Mouse (Mus musculus): ENCODE results near the gene Gm3752.
"Not testable (repeated sequence)": the region's sequence is repeated elsewhere in the genome, so short reads cannot be mapped to it uniquely, and the experiment has no call there.

Gene Gm3752

DNA sequence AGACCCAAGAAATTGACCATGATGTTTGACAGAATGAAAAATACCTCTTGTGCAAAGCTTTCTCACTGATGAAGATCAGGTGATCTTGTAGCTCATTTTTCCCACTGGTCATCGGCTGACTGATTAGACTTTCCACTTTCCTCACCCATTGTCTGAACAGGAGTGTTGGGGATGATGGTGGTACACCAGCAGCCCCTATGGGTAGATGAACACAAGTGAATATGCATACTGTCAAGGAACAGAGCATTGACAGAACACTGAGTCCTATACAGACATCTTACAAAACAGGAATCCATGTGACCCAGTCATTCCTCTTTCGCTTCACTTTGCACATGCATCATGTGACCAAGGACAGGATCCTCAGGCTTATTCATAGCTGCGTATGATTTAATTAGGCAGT, at the start of gene Gm3752:
Gene Gm3752, minus strand, starts transcription at position 101 of the 400 bp plus-strand sequence.
- not testable (repeated sequence) for DNase-seq (ENCODE audit: low spot score in 2 of 2)

GRCm38 (mm10) chr14:7488731-7489130, 5.2 kb upstream of the Gm3752 start:
- DNase-seq (ENCODE audit: low spot score in 2 of 2): not testable (repeated sequence)

DNA sequence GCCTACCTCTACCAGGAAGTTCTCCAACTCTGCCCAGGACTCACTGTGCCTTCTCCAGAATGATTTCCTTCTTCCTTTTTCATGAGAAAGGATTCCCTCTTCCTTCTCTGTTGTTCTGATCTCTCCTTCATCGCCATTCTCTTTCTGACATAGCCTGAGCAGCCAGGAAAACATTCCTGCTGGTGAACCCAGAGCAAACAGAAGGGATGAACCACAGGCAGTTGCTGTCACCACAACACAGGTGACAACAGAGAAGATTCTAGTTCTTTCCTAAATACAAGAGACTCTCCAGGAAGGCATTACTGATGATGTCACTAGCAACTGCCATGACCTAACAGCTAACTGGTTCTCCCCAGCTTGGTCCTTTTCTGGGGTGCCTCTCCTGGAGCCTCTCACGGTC, 32.7 kb downstream of the Gm3752 start, which contains the start of gene Gm3755:
Gene Gm3755, minus strand, starts transcription at position 101 of the 400 bp plus-strand sequence.
- not testable (repeated sequence) for DNase-seq (ENCODE audit: low spot score in 2 of 2)

DNA sequence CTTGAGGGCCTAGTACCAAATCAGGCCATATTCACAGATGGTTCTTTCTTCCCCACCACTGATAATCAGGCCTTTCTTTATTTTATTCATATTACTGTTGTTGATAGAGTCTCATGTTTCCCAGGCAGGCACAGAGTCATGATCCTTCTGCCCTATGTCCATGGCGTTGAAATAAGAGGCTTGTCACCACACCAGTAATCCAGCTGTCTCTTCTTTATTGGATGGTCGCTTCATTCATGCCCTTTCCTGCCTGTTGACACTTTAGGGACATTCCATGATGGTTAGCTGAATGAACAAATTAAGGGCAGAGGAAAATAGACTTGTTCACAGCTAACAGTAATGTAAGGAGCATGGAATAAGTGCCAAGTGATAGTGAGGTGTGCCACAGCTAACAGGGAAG, 61.1 kb downstream of the Gm3752 start:
- not testable (repeated sequence) for DNase-seq (ENCODE audit: low spot score in 2 of 2)
